Mouse (Mus musculus): ENCODE measurements at regions not wholly inside any gene's neighbourhood (a gene's known extent, or its start where the extent isn't known, plus 50 kb on each side); places are given as distances from the start of the nearest gene placed in this dataset.

DNA sequence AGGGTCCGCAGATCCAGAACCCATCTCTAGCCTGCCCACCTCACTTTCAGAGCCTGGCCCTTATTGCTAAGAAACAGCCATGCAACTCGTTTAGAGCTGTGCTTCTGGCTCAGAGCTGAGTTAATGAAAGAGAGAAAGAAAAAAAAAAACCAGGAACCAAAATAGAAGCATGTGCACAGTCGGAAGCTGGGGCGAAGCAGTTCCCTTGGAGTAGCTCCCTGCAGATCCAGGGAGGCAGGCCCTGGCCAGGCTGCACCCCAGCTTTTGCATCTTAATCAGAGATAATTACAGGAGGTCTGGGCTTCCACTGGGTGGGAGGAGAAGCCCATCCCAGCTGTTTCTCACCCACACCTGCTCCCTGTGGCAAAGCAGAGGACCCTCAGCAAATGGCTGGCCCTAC lies 53.9 kb downstream of the Adra2c start:
- WGBS: 38% methylated on average over 4 of the region's 4 CpGs
- H3K4me3 ChIP-seq (replicated peaks; ENCODE audit: low read length): no peak overlapping the region
- DNase-seq (ENCODE audit: low spot score) (no peak), ATAC-seq (ENCODE audit: low FRiP score) (no peak)
- H3K27ac ChIP-seq: no peak overlapping the region
- H3K9me3 ChIP-seq (ENCODE audit: control insufficient read depth, low read length): no peaks in the 10 kb centered on the region
- H3K27me3 ChIP-seq (ENCODE audit: control insufficient read depth, insufficient read depth, low read length): no peaks in the 10 kb centered on the region
- H3K4me1 ChIP-seq (replicated peaks; ENCODE audit: control insufficient read depth, insufficient read depth, low read length): no peaks in the 10 kb centered on the region; the same call in 1 of the 2 replicates
- no peaks in the 10 kb centered on the region for H3K36me3 ChIP-seq (replicated peaks; ENCODE audit: control insufficient read depth, insufficient read depth)
- H3K4me2 ChIP-seq (replicated peaks): no peak overlapping the region
- no peak overlapping the region for H3K9ac ChIP-seq

DNA sequence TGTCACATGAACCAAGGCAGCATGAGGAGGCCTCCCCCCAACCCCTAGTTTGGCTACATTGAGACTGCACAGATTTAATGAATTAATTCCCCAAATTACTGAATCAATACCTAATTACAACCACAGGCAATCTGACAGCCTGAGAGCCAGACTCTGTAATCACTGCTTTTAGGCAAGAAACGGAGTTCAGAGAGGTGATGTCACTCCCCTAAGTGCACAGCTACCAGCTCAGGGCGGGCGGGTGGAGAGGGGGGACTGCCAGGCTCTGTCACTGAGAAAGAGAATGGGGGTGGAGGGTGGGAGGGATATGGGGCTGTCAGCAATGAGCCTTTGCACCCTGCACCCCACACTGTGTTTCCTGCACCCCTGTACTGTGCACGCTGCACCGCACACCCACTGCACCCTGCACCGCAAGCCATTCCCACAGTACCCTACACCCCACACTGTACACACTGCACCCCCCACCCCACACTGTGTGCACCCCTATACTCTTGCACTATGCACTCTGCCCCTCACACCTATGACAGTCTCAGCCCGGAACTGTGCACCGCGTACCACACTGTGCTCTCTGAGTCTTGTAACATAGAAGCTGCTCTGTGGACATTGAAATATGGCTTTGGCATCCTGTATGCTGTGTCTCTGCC lies 54.4 kb upstream of the Hmx1 start:
- Histone ChIP-seq H3K9me3 (ENCODE audit: control insufficient read depth, low read length) (no peaks in the 10 kb centered on the region), H3K4me2 (replicated peaks) (no peak overlapping the region), H3K4me3 (replicated peaks; ENCODE audit: low read length) (no peak overlapping the region), H3K4me1 (replicated peaks; ENCODE audit: control insufficient read depth, insufficient read depth, low read length) (no peaks in the 10 kb centered on the region), H3K27ac (no peak overlapping the region), H3K27me3 (ENCODE audit: control insufficient read depth, insufficient read depth, low read length) (no peaks in the 10 kb centered on the region), H3K9ac (no peak overlapping the region), H3K36me3 (replicated peaks; ENCODE audit: control insufficient read depth, insufficient read depth) (no peaks in the 10 kb centered on the region)
- WGBS: 88% methylated on average over 9 of the region's 9 CpGs
- DNase-seq (ENCODE audit: low spot score) (no peak), ATAC-seq (ENCODE audit: low FRiP score) (peak; percentile 65; the same call in 1 of the 2 replicates)

GRCm38 (mm10) chr5:35335081-35335480 lies 53.8 kb upstream of the Hmx1 start:
- WGBS: 57% methylated on average over 2 of the region's 2 CpGs
- Histone ChIP-seq H3K4me2 (replicated peaks) (no peak overlapping the region), H3K27ac (no peak overlapping the region), H3K36me3 (replicated peaks; ENCODE audit: control insufficient read depth, insufficient read depth) (no peaks in the 10 kb centered on the region), H3K9me3 (ENCODE audit: control insufficient read depth, low read length) (no peaks in the 10 kb centered on the region), H3K9ac (no peak overlapping the region), H3K4me3 (replicated peaks; ENCODE audit: low read length) (no peak overlapping the region), H3K27me3 (ENCODE audit: control insufficient read depth, insufficient read depth, low read length) (no peaks in the 10 kb centered on the region), H3K4me1 (replicated peaks; ENCODE audit: control insufficient read depth, insufficient read depth, low read length) (no peaks in the 10 kb centered on the region)
- DNase-seq (ENCODE audit: low spot score): no peak
- ATAC-seq (ENCODE audit: low FRiP score): no peak

Data from hindbrain, embryonic 14.5 days (tissue).